Mouse (Mus musculus): ENCODE data around the gene Hsd3b6. TPM values are rescaled to one million over a fixed set of nuclear protein-coding genes. Genes with fewer than 3 reads are reported as not detected.

Hsd3b6 gene
- polyA plus RNA-seq, 1 experiment from 2014 or later, result 1.2 TPM

Other genes starting within 250 kb of the Hsd3b6 start
- 0.23 TPM in 1 of 2 replicates, not detected in the other for gene Gm10681, start 225.6 kb downstream of the Hsd3b6 start, polyA plus RNA-seq (2014; fragmentation: Nextera tagmentation; extraction: Ambion mirVana)
- not detected in 2 replicates for gene Hsd3b5, start 184.2 kb downstream of the Hsd3b6 start, polyA plus RNA-seq (2014; fragmentation: Nextera tagmentation; extraction: Ambion mirVana)
- 0.07 TPM in 1 of 2 replicates, not detected in the other for gene Hsd3b2, start 89.9 kb downstream of the Hsd3b6 start, polyA plus RNA-seq (2014; fragmentation: Nextera tagmentation; extraction: Ambion mirVana)
- 0.18 and 0.25 TPM in 2 replicates for gene Hsd3b3, start 51.3 kb downstream of the Hsd3b6 start, polyA plus RNA-seq (2014; fragmentation: Nextera tagmentation; extraction: Ambion mirVana)
- gene Hsd3b1, start 45.4 kb upstream of the Hsd3b6 start, polyA plus RNA-seq (2014; fragmentation: Nextera tagmentation; extraction: Ambion mirVana), result not detected in 2 replicates
- gene Hao2, start 78.8 kb upstream of the Hsd3b6 start, polyA plus RNA-seq (2014; fragmentation: Nextera tagmentation; extraction: Ambion mirVana), result not detected in 2 replicates

Data from hindbrain, embryonic 14.5 days (tissue).